Mouse (Mus musculus): ENCODE results near the gene Zfp652. TPM values are rescaled to one million over a fixed set of nuclear protein-coding genes. Genes with fewer than 3 reads are reported as not detected.
"Not testable (repeated sequence)": the region's sequence is repeated elsewhere in the genome, so short reads cannot be mapped to it uniquely, and the experiment has no call there.

Gene Zfp652
- polyA plus RNA-seq, 2 experiments from 2014 or later = 15.1 to 21.3 TPM

- ATAC-seq = peak; percentile 98
Measured at GRCm38 (mm10) chr11:95858528-95859467, 146.3 kb downstream of the Zfp652 start.

GRCm38 (mm10) chr11:95859468-95859855 lies 147.0 kb downstream of the Zfp652 start:
- ATAC-seq = peak; percentile 21

- ATAC-seq = no peak
Measured at GRCm38 (mm10) chr11:95860071-95860490, 147.6 kb downstream of the Zfp652 start.

GRCm38 (mm10) chr11:95861397-95861796 lies 148.9 kb downstream of the Zfp652 start:
- ATAC-seq = no peak

- no peak for ATAC-seq
Measured at GRCm38 (mm10) chr11:95869442-95869841, 157.0 kb downstream of the Zfp652 start.

GRCm38 (mm10) chr11:95869918-95870470 lies 157.5 kb downstream of the Zfp652 start:
- no peak for ATAC-seq

- no peak for ATAC-seq
Measured at GRCm38 (mm10) chr11:95875804-95876203, 163.3 kb downstream of the Zfp652 start.

- no peak for ATAC-seq
Measured at GRCm38 (mm10) chr11:95876296-95876695, 163.8 kb downstream of the Zfp652 start.

GRCm38 (mm10) chr11:95879861-95880260 lies 167.4 kb downstream of the Zfp652 start:
- ATAC-seq = not testable (repeated sequence)

Other genes with a start within 250 kb of the Zfp652 start
- not detected for gene Nxph3, start 198.1 kb upstream of the Zfp652 start, polyA plus RNA-seq (2017; shearing (Covaris generic))
- not detected for gene Ngfr, start 124.9 kb upstream of the Zfp652 start, polyA plus RNA-seq (2017; shearing (Covaris generic))
- gene Phb, start 45.7 kb upstream of the Zfp652 start, polyA plus RNA-seq (2017; shearing (Covaris generic)) = 100 to 1,000 TPM; 132 to 177 TPM
- gene B130006D01Rik, start 10.9 kb downstream of the Zfp652 start, polyA plus RNA-seq (2017; shearing (Covaris generic)) = 1 to 10 TPM; 7.5 to 8.6 TPM
- gene Phospho1, start 111.8 kb downstream of the Zfp652 start, polyA plus RNA-seq (2017; shearing (Covaris generic)) = not detected
- gene Gngt2, start 124.5 kb downstream of the Zfp652 start, polyA plus RNA-seq (2017; shearing (Covaris generic)) = 10 to 100 TPM; 56.7 to 64.5 TPM
- gene Abi3, start 129.8 kb downstream of the Zfp652 start, polyA plus RNA-seq (2017; shearing (Covaris generic)) = 10 to 100 TPM; 83.1 to 93.7 TPM
- under 1 TPM in 1 of 2 experiments, not detected in 1; 0.19 TPM for gene B4galnt2, start 202.2 kb downstream of the Zfp652 start, polyA plus RNA-seq (2017; shearing (Covaris generic))

All from CD4-positive, CD25-positive, alpha-beta regulatory T cell, adult 4 months (primary cell).